Mouse (Mus musculus) cerebellum, adult 11 months (tissue): ENCODE data around the gene Hip1.

Experiments used
- DNase-seq: peaks from one replicate; pipeline ENCODE4 v3.0.0; 2022

Hip1 gene

GRCm38 (mm10) chr5:135544865-135545797 lies at the start of gene Hip1:
Hip1 (minus strand) TSS chr5:135545120.
- DNase-seq, result peak; percentile 100

- no peak for DNase-seq
Measured at GRCm38 (mm10) chr5:135589996-135590784, 45.3 kb upstream of the Hip1 start.

- DNase-seq, result no peak
Measured at GRCm38 (mm10) chr5:135587764-135588163, 42.8 kb upstream of the Hip1 start.

- no peak for DNase-seq
Measured at GRCm38 (mm10) chr5:135585691-135586090, 40.8 kb upstream of the Hip1 start.

- DNase-seq, result no peak
Measured at GRCm38 (mm10) chr5:135582330-135582729, 37.4 kb upstream of the Hip1 start.

GRCm38 (mm10) chr5:135579331-135579751 lies 34.4 kb upstream of the Hip1 start:
- no peak for DNase-seq

GRCm38 (mm10) chr5:135576055-135576454 lies 31.1 kb upstream of the Hip1 start:
- no peak for DNase-seq

GRCm38 (mm10) chr5:135573006-135573405 lies 28.1 kb upstream of the Hip1 start, which contains the start of gene Ccl24:
Ccl24 (minus strand) TSS chr5:135573049.
- no peak for DNase-seq

GRCm38 (mm10) chr5:135568698-135569097 lies 23.8 kb upstream of the Hip1 start:
- DNase-seq, result no peak

GRCm38 (mm10) chr5:135567556-135568265 lies 22.8 kb upstream of the Hip1 start:
- no peak for DNase-seq

GRCm38 (mm10) chr5:135563469-135563868 lies 18.5 kb upstream of the Hip1 start, which contains the start of gene Ccl26:
Ccl26 (minus strand) TSS chr5:135563569.
- DNase-seq, result no peak

GRCm38 (mm10) chr5:135557671-135558070 lies 12.8 kb upstream of the Hip1 start:
- no peak for DNase-seq

GRCm38 (mm10) chr5:135557051-135557450 lies 12.1 kb upstream of the Hip1 start:
- DNase-seq, result no peak

- DNase-seq, result no peak
Measured at GRCm38 (mm10) chr5:135556259-135556658, 11.3 kb upstream of the Hip1 start.

- no peak for DNase-seq
Measured at GRCm38 (mm10) chr5:135551591-135551990, 6.7 kb upstream of the Hip1 start.

- no peak for DNase-seq
Measured at GRCm38 (mm10) chr5:135550910-135551309, 6.0 kb upstream of the Hip1 start.

GRCm38 (mm10) chr5:135547990-135548389 lies 3.1 kb upstream of the Hip1 start:
- no peak for DNase-seq

GRCm38 (mm10) chr5:135544032-135544558 lies 825 bp downstream of the Hip1 start:
- peak; percentile 26 for DNase-seq

- no peak for DNase-seq
Measured at GRCm38 (mm10) chr5:135537794-135538214, 7.1 kb downstream of the Hip1 start.

GRCm38 (mm10) chr5:135537326-135537725 lies 7.6 kb downstream of the Hip1 start:
- DNase-seq, result no peak

GRCm38 (mm10) chr5:135535867-135536266 lies 9.1 kb downstream of the Hip1 start:
- no peak for DNase-seq

GRCm38 (mm10) chr5:135533431-135533830 lies 11.5 kb downstream of the Hip1 start:
- DNase-seq, result no peak
